Mouse (Mus musculus) effector memory CD4-positive, alpha-beta T cell, adult 7 months (primary cell): Measurements from ENCODE around the gene Zrsr1. TPM values are rescaled to one million over a fixed set of nuclear protein-coding genes. Genes with fewer than 3 reads are reported as not detected.

ENCODE experiments used
- polyA plus RNA-seq: library from polyadenylated mRNA; unstranded; fragments of 100-300 nt; shearing (Covaris generic); gene quantifications from one replicate; pipeline ENCODE4 v1.2.1, GENCODE M21; 2017

Gene Zrsr1
- 1.6 TPM for polyA plus RNA-seq

GRCm38 (mm10) chr11:22971835-22972709 lies at the start of gene Zrsr1:
TSS of gene Zrsr1 (plus strand) at chr11:22972005.

GRCm38 (mm10) chr11:22981984-22982757 lies 10.4 kb downstream of the Zrsr1 start, which contains the start of the genes Gm28048 and Commd1:
TSS of gene Gm28048 (minus strand) at chr11:22982090.
TSS of gene Commd1 (minus strand) at chr11:22982382.

GRCm38 (mm10) chr11:22990393-22991126 lies 18.8 kb downstream of the Zrsr1 start, which contains the start of gene Cct4:
TSS of gene Cct4 (plus strand) at chr11:22990519.

GRCm38 (mm10) chr11:23007481-23008180 lies 35.8 kb downstream of the Zrsr1 start, which contains the start of gene Fam161a:
TSS of gene Fam161a (plus strand) at chr11:23007531.

Other genes starting within 250 kb of the Zrsr1 start
- 68.0 TPM for gene B3gnt2, start 111.0 kb upstream of the Zrsr1 start, polyA plus RNA-seq
- gene Gm28048, start 10.1 kb downstream of the Zrsr1 start, polyA plus RNA-seq: 119 TPM
- 29.6 TPM for gene Commd1, start 10.4 kb downstream of the Zrsr1 start, polyA plus RNA-seq
- 227 TPM for gene Cct4, start 18.5 kb downstream of the Zrsr1 start, polyA plus RNA-seq
- gene Fam161a, start 35.5 kb downstream of the Zrsr1 start, polyA plus RNA-seq: 4.1 TPM